Mouse (Mus musculus) layer of hippocampus, postnatal 25 days (tissue): ENCODE measurements around the gene Fblim1. TPM values are rescaled to one million over a fixed set of nuclear protein-coding genes. Genes with fewer than 3 reads are reported as not detected.

ENCODE experiments used
- DNase-seq, 2 experiments: peaks; one replicate each; pipeline ENCODE4 v3.0.0; 2022; ENCODE audit warnings: mixed read lengths in 2 of 2, low spot score in 1 of 2; ENCODE audit errors: extremely low spot score in 1 of 2
- total RNA-seq, 2 experiments: library from RNA; stranded (reverse); gene quantifications; 2 replicates each; pipeline ENCODE4 v1.2.3; 2021

The Fblim1 gene
- total RNA-seq, 2 experiments from 2014 or later = 1.3 to 1.5 TPM

- DNase-seq = no peak
These were observed 20.1 kb upstream of the Fblim1 start for GRCm38 (mm10) chr4:141625774-141626550.

GRCm38 (mm10) chr4:141624983-141625773 lies 19.3 kb upstream of the Fblim1 start:
- peak in 1 of 2 experiments; percentile 33 for DNase-seq

GRCm38 (mm10) chr4:141624134-141624533 lies 18.2 kb upstream of the Fblim1 start:
- DNase-seq = no peak

GRCm38 (mm10) chr4:141623666-141624065 lies 17.8 kb upstream of the Fblim1 start, which contains the start of gene Slc25a34:
Slc25a34 (minus strand) TSS chr4:141623821.
- DNase-seq = no peak

- no peak for DNase-seq
These were observed 17.1 kb upstream of the Fblim1 start for GRCm38 (mm10) chr4:141623037-141623436.

GRCm38 (mm10) chr4:141622580-141622979 lies 16.7 kb upstream of the Fblim1 start:
- no peak for DNase-seq

- DNase-seq = no peak
These were observed 16.2 kb upstream of the Fblim1 start for GRCm38 (mm10) chr4:141622091-141622490.

- DNase-seq = no peak
These were observed 15.4 kb upstream of the Fblim1 start for GRCm38 (mm10) chr4:141621297-141621696.

GRCm38 (mm10) chr4:141619299-141619883 lies 13.5 kb upstream of the Fblim1 start:
- DNase-seq = no peak

GRCm38 (mm10) chr4:141618565-141619243 lies 12.8 kb upstream of the Fblim1 start, which contains the start of gene Tmem82:
Tmem82 (minus strand) TSS chr4:141618633.
- DNase-seq = peak; percentile 36 to 57

- no peak for DNase-seq
These were observed 12.1 kb upstream of the Fblim1 start for GRCm38 (mm10) chr4:141617863-141618564.

GRCm38 (mm10) chr4:141617299-141617698 lies 11.4 kb upstream of the Fblim1 start:
- DNase-seq = peak in 1 of 2 experiments; percentile 61

- no peak for DNase-seq
These were observed 10.9 kb upstream of the Fblim1 start for GRCm38 (mm10) chr4:141616811-141617210.

GRCm38 (mm10) chr4:141614946-141615345 lies 9.1 kb upstream of the Fblim1 start:
- no peak for DNase-seq

- no peak for DNase-seq
These were observed 3.6 kb upstream of the Fblim1 start for GRCm38 (mm10) chr4:141609538-141609937.

- DNase-seq = no peak
These were observed 475 bp downstream of the Fblim1 start for GRCm38 (mm10) chr4:141605421-141605820.

GRCm38 (mm10) chr4:141604493-141604892 lies 1.4 kb downstream of the Fblim1 start:
- DNase-seq = no peak

GRCm38 (mm10) chr4:141603921-141604320 lies 2.0 kb downstream of the Fblim1 start:
- DNase-seq = no peak

GRCm38 (mm10) chr4:141602523-141603223 lies 3.2 kb downstream of the Fblim1 start:
- DNase-seq = no peak
